Mouse (Mus musculus): ENCODE results near the gene Prkcb. TPM values are rescaled to one million over a fixed set of nuclear protein-coding genes. Genes with fewer than 3 reads are reported as not detected.

Gene Prkcb
- polyA plus RNA-seq, 1 experiment from 2014 or later: 4.1 TPM

DNA sequence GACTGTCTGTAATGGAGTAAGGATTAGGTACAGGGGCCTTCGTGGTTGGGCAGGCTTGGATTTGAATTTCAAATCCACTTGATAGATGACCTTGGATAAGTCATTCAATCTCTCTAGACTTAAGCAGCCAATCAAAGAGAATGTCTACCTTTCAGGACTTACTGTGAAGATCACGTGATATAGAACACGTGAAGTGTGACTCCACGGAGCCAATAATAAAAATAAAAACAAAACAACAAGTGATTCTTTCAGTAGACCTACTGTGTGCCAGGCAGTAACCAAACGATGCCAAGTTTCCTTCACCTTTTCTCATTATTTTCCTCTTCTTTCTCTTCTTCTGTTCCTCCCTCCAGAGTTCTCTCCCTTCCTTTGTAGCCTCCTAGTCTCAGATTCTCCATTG, 39.9 kb downstream of the Prkcb start:
- ATAC-seq: no peak
- Histone ChIP-seq H3K9me3 (ENCODE audit: control insufficient read depth, low read length) (no peaks in the 10 kb centered on the region), H3K4me3 (ENCODE audit: low read length) (no peak overlapping the region), H3K27ac (ENCODE audit: low read length) (no peak overlapping the region), H3K4me2 (ENCODE audit: low read depth, low read length) (no peak overlapping the region), H3K9ac (ENCODE audit: low read depth, low read length) (no peak overlapping the region), H3K36me3 (ENCODE audit: control insufficient read depth, insufficient read depth, low read length) (no peaks in the 10 kb centered on the region), H3K27me3 (replicated peaks; ENCODE audit: control insufficient read depth, insufficient read depth, low read length) (no peaks in the 10 kb centered on the region), H3K4me1 (ENCODE audit: control insufficient read depth, insufficient read depth, low read length) (no peaks in the 10 kb centered on the region)
- 84% methylated on average over 5 of the region's 5 CpGs for WGBS

DNA sequence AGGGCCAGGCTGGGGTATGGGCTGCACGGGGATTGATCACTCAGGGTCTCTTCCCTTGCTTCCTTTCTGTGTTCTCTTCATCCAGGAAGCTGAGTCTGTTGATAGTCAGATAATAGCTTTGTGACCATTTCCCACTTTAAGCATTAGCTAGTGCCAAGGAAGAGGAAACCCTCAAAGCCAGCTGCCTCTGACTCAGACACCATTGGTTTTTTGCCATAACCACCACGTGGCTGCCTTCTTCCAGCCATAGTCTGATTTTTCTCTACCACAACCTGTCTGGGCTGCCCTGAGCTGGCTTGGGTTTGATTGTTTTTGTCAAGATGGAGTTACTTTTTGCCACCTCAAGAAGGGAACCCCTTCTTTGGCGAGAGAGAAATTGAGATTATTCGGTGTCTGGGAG, 41.0 kb downstream of the Prkcb start:
- 74% methylated on average over 4 of the region's 4 CpGs for WGBS
- H3K27ac ChIP-seq (ENCODE audit: low read length): no peak overlapping the region

DNA sequence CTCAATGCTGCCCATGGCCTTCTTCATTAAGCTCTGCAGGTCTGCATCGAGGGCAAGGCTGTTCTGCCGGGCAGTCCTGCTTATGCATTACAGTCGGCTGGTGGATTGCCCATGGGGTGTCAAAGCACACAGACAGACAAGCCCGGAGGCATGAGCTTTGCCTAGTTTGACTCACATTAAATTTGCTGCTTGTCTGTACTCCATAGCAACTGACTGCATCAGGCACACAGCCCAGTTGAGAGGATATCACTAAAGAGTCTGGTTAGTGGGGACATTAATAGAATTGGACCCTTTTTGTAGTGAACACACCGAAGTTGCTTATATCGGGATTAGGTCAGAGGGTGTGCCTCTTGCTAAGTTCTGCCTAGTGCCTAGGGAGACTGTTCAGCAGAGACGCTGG, 45.1 kb downstream of the Prkcb start:
- Histone ChIP-seq H3K27ac (ENCODE audit: low read length) (no peak overlapping the region), H3K4me2 (ENCODE audit: low read depth, low read length) (no peak overlapping the region), H3K27me3 (replicated peaks; ENCODE audit: control insufficient read depth, insufficient read depth, low read length) (no peaks in the 10 kb centered on the region), H3K9me3 (ENCODE audit: control insufficient read depth, low read length) (no peaks in the 10 kb centered on the region), H3K36me3 (ENCODE audit: control insufficient read depth, insufficient read depth, low read length) (no peaks in the 10 kb centered on the region), H3K4me3 (ENCODE audit: low read length) (no peak overlapping the region), H3K9ac (ENCODE audit: low read depth, low read length) (no peak overlapping the region), H3K4me1 (ENCODE audit: control insufficient read depth, insufficient read depth, low read length) (no peaks in the 10 kb centered on the region)
- WGBS: 89% methylated on average over 7 of the region's 7 CpGs
- no peak for ATAC-seq

More for the DNA sequence above, 41.0 kb downstream of the Prkcb start:
- no peaks in the 10 kb centered on the region for H3K36me3 ChIP-seq (ENCODE audit: control insufficient read depth, insufficient read depth, low read length)
- no peaks in the 10 kb centered on the region for H3K4me1 ChIP-seq (ENCODE audit: control insufficient read depth, insufficient read depth, low read length)
- no peak for ATAC-seq
- no peak overlapping the region for H3K9ac ChIP-seq (ENCODE audit: low read depth, low read length)
- no peaks in the 10 kb centered on the region for H3K27me3 ChIP-seq (replicated peaks; ENCODE audit: control insufficient read depth, insufficient read depth, low read length)
- no peak overlapping the region for H3K4me2 ChIP-seq (ENCODE audit: low read depth, low read length)
- H3K4me3 ChIP-seq (ENCODE audit: low read length): no peak overlapping the region
- H3K9me3 ChIP-seq (ENCODE audit: control insufficient read depth, low read length): no peaks in the 10 kb centered on the region

DNA sequence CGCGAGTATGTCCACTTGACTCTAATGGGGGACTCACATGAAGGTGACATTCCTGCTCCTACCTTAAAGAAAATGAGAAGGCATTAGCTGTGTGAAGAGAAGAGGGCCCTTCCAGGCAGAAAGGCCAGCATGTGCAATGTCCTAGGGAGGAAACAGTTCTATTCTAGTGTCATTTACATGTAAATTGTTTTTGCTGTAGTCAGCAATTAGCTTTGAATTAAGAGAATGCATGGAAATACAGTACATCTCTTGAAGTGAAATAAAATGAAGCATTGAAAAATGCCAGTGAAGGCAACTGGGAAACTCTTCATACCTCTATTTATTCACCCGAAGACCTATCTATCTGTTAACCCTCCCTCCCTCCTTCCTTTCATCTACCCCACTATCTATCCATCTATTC, 48.8 kb downstream of the Prkcb start:
- 89% methylated on average over 3 of the region's 3 CpGs for WGBS

DNA sequence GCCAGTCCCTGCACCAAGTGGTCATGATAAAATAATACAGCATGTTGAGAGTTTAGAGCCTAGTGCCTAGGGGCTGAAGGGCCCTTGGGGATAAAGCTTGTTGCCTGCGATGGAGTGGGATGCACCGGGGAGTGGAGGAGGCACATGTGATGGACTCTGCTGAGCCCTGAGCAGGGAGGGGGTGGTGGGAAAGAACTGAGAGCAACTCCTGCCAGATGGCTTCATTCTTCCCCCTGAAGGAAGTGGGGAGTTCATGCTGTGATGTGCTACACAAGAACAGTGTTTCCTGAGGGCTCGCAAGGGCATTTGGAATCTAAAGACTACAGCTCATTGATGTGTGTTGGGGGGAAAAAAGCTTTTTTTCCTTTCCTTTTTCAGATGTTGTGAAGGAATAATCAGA, 49.5 kb downstream of the Prkcb start:
- 68% methylated on average over 3 of the region's 3 CpGs for WGBS
- H3K4me3 ChIP-seq (ENCODE audit: low read length): no peak overlapping the region

More for the DNA sequence above, 48.8 kb downstream of the Prkcb start:
- Histone ChIP-seq H3K27me3 (replicated peaks; ENCODE audit: control insufficient read depth, insufficient read depth, low read length) (no peaks in the 10 kb centered on the region), H3K9ac (ENCODE audit: low read depth, low read length) (no peak overlapping the region), H3K4me3 (ENCODE audit: low read length) (no peak overlapping the region), H3K9me3 (ENCODE audit: control insufficient read depth, low read length) (no peaks in the 10 kb centered on the region), H3K27ac (ENCODE audit: low read length) (no peak overlapping the region), H3K4me1 (ENCODE audit: control insufficient read depth, insufficient read depth, low read length) (no peaks in the 10 kb centered on the region), H3K4me2 (ENCODE audit: low read depth, low read length) (no peak overlapping the region), H3K36me3 (ENCODE audit: control insufficient read depth, insufficient read depth, low read length) (no peaks in the 10 kb centered on the region)
- no peak for ATAC-seq

DNA sequence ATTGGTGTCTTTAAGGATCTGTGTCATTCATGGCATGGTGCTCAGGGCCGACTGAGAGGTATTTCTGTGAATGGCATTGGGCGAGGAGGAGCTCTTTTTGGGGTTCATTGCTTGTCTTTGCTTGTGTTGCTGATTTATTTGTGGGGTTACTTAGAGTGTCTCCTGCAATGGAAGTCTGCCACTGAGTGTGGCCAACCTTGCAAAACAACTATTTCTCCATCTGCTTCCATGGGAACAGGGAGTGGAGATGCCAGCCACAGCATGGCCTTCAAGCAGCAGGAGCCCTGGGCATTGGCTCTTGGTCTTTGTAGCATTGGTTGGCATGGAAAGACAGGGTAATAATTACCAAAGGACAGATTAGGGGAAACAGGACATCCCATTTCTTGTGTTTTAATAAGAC, 50.9 kb downstream of the Prkcb start:
- 71% methylated on average over 2 of the region's 2 CpGs for WGBS
- no peak for ATAC-seq
- H3K4me3 ChIP-seq (ENCODE audit: low read length): no peak overlapping the region

More for the DNA sequence above, 49.5 kb downstream of the Prkcb start:
- H3K9me3 ChIP-seq (ENCODE audit: control insufficient read depth, low read length): no peaks in the 10 kb centered on the region
- no peaks in the 10 kb centered on the region for H3K4me1 ChIP-seq (ENCODE audit: control insufficient read depth, insufficient read depth, low read length)
- no peaks in the 10 kb centered on the region for H3K27me3 ChIP-seq (replicated peaks; ENCODE audit: control insufficient read depth, insufficient read depth, low read length)
- no peak overlapping the region for H3K4me2 ChIP-seq (ENCODE audit: low read depth, low read length)
- no peaks in the 10 kb centered on the region for H3K36me3 ChIP-seq (ENCODE audit: control insufficient read depth, insufficient read depth, low read length)
- H3K27ac ChIP-seq (ENCODE audit: low read length): no peak overlapping the region
- ATAC-seq: no peak
- no peak overlapping the region for H3K9ac ChIP-seq (ENCODE audit: low read depth, low read length)

DNA sequence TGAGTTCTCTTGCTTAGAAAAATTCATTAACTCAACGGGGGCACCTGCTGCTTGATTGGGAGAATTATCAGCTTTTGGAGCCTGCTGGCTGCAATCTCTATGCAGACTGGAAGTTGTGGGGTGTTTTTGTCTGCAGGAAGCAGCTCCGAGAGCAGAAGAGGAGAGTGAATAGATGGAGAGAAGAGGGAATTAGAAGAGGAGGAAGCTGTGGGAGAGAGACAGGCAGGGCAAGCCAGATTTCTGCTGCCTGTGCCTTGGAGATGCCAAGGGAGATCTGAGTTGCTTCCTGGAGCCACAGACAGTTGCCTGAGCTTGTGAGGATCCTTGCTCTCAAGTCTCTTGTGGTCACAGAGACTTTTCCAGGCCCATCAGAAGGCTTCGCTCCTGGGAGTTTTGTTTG, 53.3 kb downstream of the Prkcb start:
- Histone ChIP-seq H3K9me3 (ENCODE audit: control insufficient read depth, low read length) (no peaks in the 10 kb centered on the region), H3K27me3 (replicated peaks; ENCODE audit: control insufficient read depth, insufficient read depth, low read length) (no peaks in the 10 kb centered on the region), H3K4me1 (ENCODE audit: control insufficient read depth, insufficient read depth, low read length) (no peaks in the 10 kb centered on the region), H3K27ac (ENCODE audit: low read length) (no peak overlapping the region), H3K4me2 (ENCODE audit: low read depth, low read length) (no peak overlapping the region), H3K4me3 (ENCODE audit: low read length) (no peak overlapping the region), H3K9ac (ENCODE audit: low read depth, low read length) (no peak overlapping the region), H3K36me3 (ENCODE audit: control insufficient read depth, insufficient read depth, low read length) (no peaks in the 10 kb centered on the region)
- 63% methylated on average over 3 of the region's 3 CpGs for WGBS
- no peak for ATAC-seq

More for the DNA sequence above, 50.9 kb downstream of the Prkcb start:
- Histone ChIP-seq H3K4me2 (ENCODE audit: low read depth, low read length) (no peak overlapping the region), H3K4me1 (ENCODE audit: control insufficient read depth, insufficient read depth, low read length) (no peaks in the 10 kb centered on the region), H3K36me3 (ENCODE audit: control insufficient read depth, insufficient read depth, low read length) (no peaks in the 10 kb centered on the region), H3K9me3 (ENCODE audit: control insufficient read depth, low read length) (no peaks in the 10 kb centered on the region), H3K27me3 (replicated peaks; ENCODE audit: control insufficient read depth, insufficient read depth, low read length) (no peaks in the 10 kb centered on the region), H3K9ac (ENCODE audit: low read depth, low read length) (no peak overlapping the region), H3K27ac (ENCODE audit: low read length) (no peak overlapping the region)

DNA sequence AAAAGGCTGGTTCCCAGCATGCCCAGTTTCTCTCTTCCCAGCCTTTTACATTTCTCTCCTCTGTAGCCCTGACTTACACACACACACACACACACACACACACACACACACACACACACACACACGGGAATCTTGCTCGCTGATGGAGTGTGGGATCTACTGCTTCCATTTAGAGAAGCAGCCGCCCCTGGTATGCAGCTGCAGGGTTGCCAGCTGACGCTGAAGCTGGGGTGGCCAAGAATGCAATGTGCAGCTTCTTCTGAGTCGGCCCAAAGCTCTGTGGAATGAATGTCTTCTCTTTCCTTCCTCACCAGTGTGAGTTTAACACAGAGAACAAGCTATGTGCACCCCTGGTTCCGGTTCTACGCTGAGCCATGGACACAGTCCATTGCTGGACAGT, 56.1 kb downstream of the Prkcb start:
- Histone ChIP-seq H3K36me3 (ENCODE audit: control insufficient read depth, insufficient read depth, low read length) (no peaks in the 10 kb centered on the region), H3K27me3 (replicated peaks; ENCODE audit: control insufficient read depth, insufficient read depth, low read length) (no peaks in the 10 kb centered on the region), H3K4me1 (ENCODE audit: control insufficient read depth, insufficient read depth, low read length) (no peaks in the 10 kb centered on the region), H3K9me3 (ENCODE audit: control insufficient read depth, low read length) (no peaks in the 10 kb centered on the region), H3K4me2 (ENCODE audit: low read depth, low read length) (no peak overlapping the region), H3K27ac (ENCODE audit: low read length) (no peak overlapping the region), H3K4me3 (ENCODE audit: low read length) (no peak overlapping the region), H3K9ac (ENCODE audit: low read depth, low read length) (no peak overlapping the region)
- WGBS: 66% methylated on average over 7 of the region's 7 CpGs
- ATAC-seq: no peak

DNA sequence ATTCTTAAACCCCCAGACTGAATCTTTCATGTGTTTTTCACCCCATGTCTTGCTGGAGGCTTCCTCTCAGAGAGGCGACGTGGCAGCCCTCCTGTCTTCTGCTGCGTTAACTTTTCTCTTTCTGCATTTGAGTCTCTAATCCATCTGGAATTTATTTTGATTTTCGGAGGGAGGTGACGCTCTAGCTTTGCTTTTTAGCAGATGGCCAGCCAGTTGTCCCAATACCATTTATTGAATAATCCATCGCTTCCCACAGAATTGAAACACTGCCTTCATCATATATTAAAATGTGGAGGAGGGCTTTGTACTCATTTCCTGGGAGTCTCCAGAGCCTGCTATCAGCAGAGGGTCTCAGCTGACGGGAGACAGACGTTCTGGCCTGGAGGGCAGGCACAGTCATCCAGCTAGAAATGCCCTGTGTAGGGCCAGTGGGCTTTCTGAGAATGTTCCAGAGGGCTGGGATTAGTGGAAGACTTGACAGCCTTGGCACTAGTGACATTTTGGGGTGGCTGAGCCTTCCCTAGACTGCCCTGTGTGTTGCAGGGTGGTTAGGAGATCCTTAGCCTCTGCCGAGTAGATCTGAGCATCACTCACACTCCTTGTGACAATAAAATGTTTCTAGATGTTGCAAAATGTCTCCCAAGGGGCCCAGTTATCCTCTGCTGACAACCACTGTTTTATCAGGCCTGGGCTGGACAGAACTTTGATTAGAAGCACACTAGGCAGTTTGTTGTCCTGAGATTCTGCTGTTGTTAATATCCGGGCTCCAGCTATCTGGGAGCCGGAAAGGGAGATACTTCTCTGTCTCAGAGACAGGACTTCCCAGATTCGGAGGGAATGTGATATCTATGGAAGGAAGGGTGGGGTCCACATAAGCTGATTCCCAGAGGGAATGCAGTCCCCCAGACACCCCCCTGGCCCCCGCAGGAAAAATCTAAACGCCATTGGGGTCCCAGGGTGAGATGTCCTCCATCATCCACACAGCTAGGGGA, 58.0 kb downstream of the Prkcb start:
- H3K36me3 ChIP-seq (ENCODE audit: control insufficient read depth, insufficient read depth, low read length): no peaks in the 10 kb centered on the region
- no peak overlapping the region for H3K4me2 ChIP-seq (ENCODE audit: low read depth, low read length)
- WGBS: 69% methylated on average over 14 of the region's 14 CpGs
- H3K9ac ChIP-seq (ENCODE audit: low read depth, low read length): no peak overlapping the region
- no peaks in the 10 kb centered on the region for H3K4me1 ChIP-seq (ENCODE audit: control insufficient read depth, insufficient read depth, low read length)
- no peak overlapping the region for H3K27ac ChIP-seq (ENCODE audit: low read length)
- no peaks in the 10 kb centered on the region for H3K27me3 ChIP-seq (replicated peaks; ENCODE audit: control insufficient read depth, insufficient read depth, low read length)
- no peak overlapping the region for H3K4me3 ChIP-seq (ENCODE audit: low read length)
- H3K9me3 ChIP-seq (ENCODE audit: control insufficient read depth, low read length): no peaks in the 10 kb centered on the region
- no peak for ATAC-seq
